Mouse (Mus musculus): ENCODE measurements at regions not wholly inside any gene's neighbourhood (a gene's known extent, or its start where the extent isn't known, plus 50 kb on each side); places are given as distances from the start of the nearest gene placed in this dataset.

DNA sequence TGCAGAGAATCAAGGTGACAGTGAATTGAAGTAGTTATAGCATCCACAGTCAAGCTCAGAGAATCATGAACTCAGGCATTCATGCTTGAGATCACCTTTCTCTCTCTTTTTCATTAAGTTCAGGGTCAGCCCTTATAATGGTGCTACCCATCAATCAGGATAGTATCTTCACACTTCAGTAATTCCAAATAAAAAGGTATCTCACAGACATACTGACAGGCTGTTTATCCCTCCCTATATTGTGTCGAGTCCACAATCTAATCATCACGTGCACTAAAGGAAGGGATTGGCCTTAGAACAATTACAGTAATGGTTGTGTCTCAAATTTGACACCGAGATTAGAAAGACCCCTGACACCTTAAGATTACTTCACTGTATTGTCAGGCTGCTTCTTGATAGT, 138.7 kb upstream of the Rspo3 start:
- H3K4me1 ChIP-seq (ENCODE audit: control insufficient read depth in 1 of 2, insufficient read depth in 2 of 2), result no peaks in the 10 kb centered on the region
- H3K4me2 ChIP-seq (ENCODE audit: insufficient read depth, low read depth, poor library complexity, severe bottlenecking), result no peak overlapping the region
- no peaks in the 10 kb centered on the region for H3K9me3 ChIP-seq (replicated peaks; ENCODE audit: low read length)
- TF ChIP-seq NELFE (IDR thresholded peaks at IDR 0.05; ENCODE audit: low read depth, low read length) (no peak), CHD2 (IDR thresholded peaks at IDR 0.05; ENCODE audit: low read length) (no peak), POLR2A (IDR thresholded peaks at IDR 0.05; ENCODE audit: low read depth, low read length) (no peak), EP300 (IDR thresholded peaks at IDR 0.05; ENCODE audit: low read length) (no peak), ZNF384 (IDR thresholded peaks at IDR 0.05; ENCODE audit: low read depth, low read length) (no peak), MXI1 (IDR thresholded peaks at IDR 0.05; ENCODE audit: low read depth, low read length) (no peak), MYC (IDR thresholded peaks at IDR 0.05; ENCODE audit: low read depth, low read length) (no peak), SIN3A (IDR thresholded peaks at IDR 0.05; ENCODE audit: low read length) (no peak), NRF1 (IDR thresholded peaks at IDR 0.05; ENCODE audit: low read depth, low read length) (no peak), JUN (IDR thresholded peaks at IDR 0.05; ENCODE audit: insufficient read depth, low read depth, low read length) (no peak), MAX (IDR thresholded peaks at IDR 0.05; ENCODE audit: low read length) (no peak), TCF12 (IDR thresholded peaks at IDR 0.05; ENCODE audit: low read depth, low read length) (no peak), CHD1 (IDR thresholded peaks at IDR 0.05; ENCODE audit: low read depth, low read length) (no peak), POLR2AphosphoS2 (IDR thresholded peaks at IDR 0.05; ENCODE audit: low read depth, low read length) (no peak), BHLHE40 (IDR thresholded peaks at IDR 0.05; ENCODE audit: low read depth, low read length) (no peak)
- no peaks in the 10 kb centered on the region for H3K36me3 ChIP-seq (replicated peaks in 1 of 2; ENCODE audit: control insufficient read depth in 1 of 2, insufficient read depth in 1 of 2, low read length in 1 of 2)
- in situ Hi-C loops (cut with MboI; ENCODE audit: low pct_ligation_motif_present, low pct_unique_long_range_greater_than_20kb, low sequenced_read_pairs), result no loop called here
- dilution Hi-C loops (cut with MboI; ENCODE audit: extremely low pct_ligation_motif_present, extremely low pct_unique_long_range_greater_than_20kb, low sequenced_read_pairs), result no loop called here
- no peak overlapping the region for H3K9ac ChIP-seq (ENCODE audit: insufficient read depth, low read depth)
- H3K4me3 ChIP-seq (replicated peaks in 1 of 3; ENCODE audit: low read depth in 2 of 3, low read length in 2 of 3, poor library complexity in 1 of 3), result no peak overlapping the region
- DNase-seq (ENCODE audit: extremely low read depth), result no peak
- H3K27me3 ChIP-seq (replicated peaks), result no peaks in the 10 kb centered on the region
- no peaks in the 10 kb centered on the region for H3K79me2 ChIP-seq (replicated peaks; ENCODE audit: control insufficient read depth, extremely low read depth, insufficient read depth, poor library complexity, severe bottlenecking)
- no peak overlapping the region for H3K27ac ChIP-seq (ENCODE audit: insufficient read depth, low read depth)

DNA sequence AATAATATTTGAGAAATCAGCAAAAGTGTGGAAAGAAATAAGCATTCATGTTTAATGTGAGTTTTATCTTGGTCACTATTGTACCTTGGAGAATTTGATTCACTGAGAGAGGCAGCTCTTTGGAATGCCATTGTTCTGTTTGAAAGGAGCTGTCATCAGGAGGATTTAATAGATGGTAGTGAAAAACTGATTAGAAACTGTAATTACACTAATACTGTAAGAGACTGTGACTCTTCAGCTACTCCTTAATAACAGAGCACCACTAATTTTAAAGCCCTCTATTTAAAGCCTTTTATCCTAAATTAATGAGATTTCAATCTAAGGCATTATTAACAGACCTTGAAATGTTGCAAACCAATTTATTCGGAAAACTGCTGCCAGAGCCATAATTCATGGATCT, 126.1 kb upstream of the Rspo3 start:
- in situ Hi-C loops (cut with MboI; ENCODE audit: low pct_ligation_motif_present, low pct_unique_long_range_greater_than_20kb, low sequenced_read_pairs) (no loop called here), dilution Hi-C loops (cut with MboI; ENCODE audit: extremely low pct_ligation_motif_present, extremely low pct_unique_long_range_greater_than_20kb, low sequenced_read_pairs) (no loop called here)
- no peaks in the 10 kb centered on the region for H3K9me3 ChIP-seq (replicated peaks; ENCODE audit: low read length)
- H3K79me2 ChIP-seq (replicated peaks; ENCODE audit: control insufficient read depth, extremely low read depth, insufficient read depth, poor library complexity, severe bottlenecking), result no peaks in the 10 kb centered on the region
- TF ChIP-seq RCOR1 (conservative IDR thresholded peaks at IDR 0.05; ENCODE audit: low read depth, low read length) (no peak), MAX (IDR thresholded peaks at IDR 0.05; ENCODE audit: low read length) (no peak), ZMIZ1 (IDR thresholded peaks at IDR 0.05; ENCODE audit: low read depth, low read length) (no peak), MYC (IDR thresholded peaks at IDR 0.05; ENCODE audit: low read depth, low read length) (no peak), GABPA (IDR thresholded peaks at IDR 0.05; ENCODE audit: insufficient replicate concordance, low read depth, low read length) (no peak), MEF2A (IDR thresholded peaks at IDR 0.05; ENCODE audit: borderline replicate concordance, low read depth, low read length) (no peak), TBP (conservative IDR thresholded peaks at IDR 0.05; ENCODE audit: low read depth, low read length) (no peak)
- H3K4me3 ChIP-seq (replicated peaks in 1 of 3; ENCODE audit: low read depth in 2 of 3, low read length in 2 of 3, poor library complexity in 1 of 3), result no peak overlapping the region
- H3K4me2 ChIP-seq (ENCODE audit: insufficient read depth, low read depth, poor library complexity, severe bottlenecking), result no peak overlapping the region
- no peak for DNase-seq (ENCODE audit: extremely low read depth)
- no peaks in the 10 kb centered on the region for H3K27me3 ChIP-seq (replicated peaks)
- no peak overlapping the region for H3K27ac ChIP-seq (ENCODE audit: insufficient read depth, low read depth)
- H3K4me1 ChIP-seq (ENCODE audit: control insufficient read depth in 1 of 2, insufficient read depth in 2 of 2), result no peaks in the 10 kb centered on the region
- no peaks in the 10 kb centered on the region for H3K36me3 ChIP-seq (replicated peaks in 1 of 2; ENCODE audit: control insufficient read depth in 1 of 2, insufficient read depth in 1 of 2, low read length in 1 of 2)
- no peak overlapping the region for H3K9ac ChIP-seq (ENCODE audit: insufficient read depth, low read depth)
